23 mouse cellular contexts compared by ENCODE assay signal in the genomic region with DNA sequence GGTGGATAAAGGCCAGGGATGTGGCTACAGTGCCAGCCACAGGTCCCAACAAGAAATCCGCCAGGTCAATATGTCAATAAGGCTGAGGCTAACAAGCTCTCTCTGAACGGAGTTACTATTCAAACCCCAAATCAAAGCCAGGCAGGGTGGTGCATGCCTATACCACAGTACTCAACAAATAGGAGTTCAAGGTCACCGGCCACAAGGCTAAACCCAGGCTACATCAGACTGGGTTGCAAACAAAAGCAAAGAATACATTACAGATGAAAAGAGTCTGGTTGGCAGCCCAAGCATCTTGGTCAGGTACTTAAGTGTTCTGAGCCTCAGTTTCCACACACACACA. TPM values are rescaled to one million over a fixed set of nuclear protein-coding genes. Genes with fewer than 3 reads are reported as not detected.
DNase-seq lines count a peak whose midpoint lies in the region; ATAC-seq and TF ChIP-seq lines count a peak whose summit lies in the region.
"Had no signal": no experiment of that assay in that cellular context is flagged by ENCODE, and none has a peak within 500 bp of the region (broad histone marks: within the 10 kb centered on the region; RNA-seq: fewer than 3 reads in every experiment).

No protein-coding gene starts in this region.

- DNase-seq in kidney, postnatal 0 days (ENCODE audit: low spot score), result no peak
- no peak for DNase-seq in kidney, adult 11 months
- DNase-seq in c-Kit-positive CD71-positive TER-119-positive erythroid progenitor cells, embryonic 14.5 days (ENCODE audit: low spot score), result no peak
- DNase-seq in forebrain, postnatal 0 days, result no peak
- DNase-seq: cerebellum, adult 8-10 months; gastrocnemius, postnatal 14 days; heart, adult 2 months; heart, postnatal 4 days; layer of hippocampus, adult 9-11 months; lung, postnatal 4 days; right cerebral cortex, postnatal 14 days; spleen, adult 18-20 months; thymus, postnatal 14 days had no signal

- no peak overlapping the region for H3K4me3 ChIP-seq in kidney, postnatal 0 days (replicated peaks; ENCODE audit: low read depth, low read length)
- H3K4me3 ChIP-seq in brown adipose tissue, adult 24 weeks (ENCODE audit: insufficient read depth, low read depth, low read length), result no peak overlapping the region
- no peak overlapping the region for H3K4me3 ChIP-seq in liver, embryonic 15.5 days (replicated peaks)
- H3K4me3 ChIP-seq in forebrain, embryonic 12.5 days (replicated peaks), result no peak overlapping the region
- no peak overlapping the region for H3K4me3 ChIP-seq in forebrain, postnatal 0 days (ENCODE audit: low read depth, low read length)
- H3K4me3 ChIP-seq: forebrain, embryonic 13.5 days; heart, adult 2 months; heart, embryonic 15.5 days; hindbrain, embryonic 15.5 days; lung, embryonic 15.5 days; neural tube, embryonic 15.5 days had no signal

- no peak for TF ChIP-seq CTCF in kidney, postnatal 0 days (IDR thresholded peaks at IDR 0.05; ENCODE audit: low read depth)
- no peak for TF ChIP-seq CTCF in forebrain, postnatal 0 days (IDR thresholded peaks at IDR 0.05; ENCODE audit: low read depth)

- peak overlapping the region; percentile 72; the same call in 1 of the 2 replicates for H3K27ac ChIP-seq in kidney, postnatal 0 days
- peak overlapping the region; percentile 32; the same call in 1 of the 2 replicates for H3K27ac ChIP-seq in brown adipose tissue, adult 24 weeks (replicated peaks; ENCODE audit: low read depth, low read length)
- H3K27ac ChIP-seq in liver, embryonic 15.5 days (replicated peaks), result 0 out of 2 replicates have a peak overlapping the region, but pooled peaks have one; percentile 51
- H3K27ac ChIP-seq in forebrain, embryonic 12.5 days, result no peak overlapping the region
- no peak overlapping the region for H3K27ac ChIP-seq in forebrain, postnatal 0 days (ENCODE audit: low read depth, low read length)
- H3K27ac ChIP-seq: forebrain, embryonic 13.5 days; heart, adult 2 months; hindbrain, embryonic 15.5 days; neural tube, embryonic 15.5 days had no signal

- WGBS in kidney, postnatal 0 days, result 78% methylated on average over 3 of the region's 3 CpGs
- WGBS in liver, embryonic 15.5 days (ENCODE audit: insufficient replicate concordance), result 54% methylated on average over 3 of the region's 3 CpGs
- WGBS in forebrain, embryonic 12.5 days, result 58% methylated on average over 3 of the region's 3 CpGs
- 72% methylated on average over 3 of the region's 3 CpGs for WGBS in forebrain, postnatal 0 days

- H3K4me1 ChIP-seq in kidney, postnatal 0 days (replicated peaks; ENCODE audit: insufficient read depth, low read length), result peaks cover 16% of the 10 kb centered on the region; the same call in 1 of the 2 replicates
- H3K4me1 ChIP-seq in brown adipose tissue, adult 24 weeks (ENCODE audit: control insufficient read depth, insufficient read depth, insufficient read length, low read length), result peaks cover 41% of the 10 kb centered on the region
- peaks cover 39% of the 10 kb centered on the region for H3K4me1 ChIP-seq in liver, embryonic 15.5 days (replicated peaks)
- peaks cover 17% of the 10 kb centered on the region for H3K4me1 ChIP-seq in forebrain, embryonic 12.5 days
- no peaks in the 10 kb centered on the region for H3K4me1 ChIP-seq in forebrain, postnatal 0 days (ENCODE audit: insufficient read depth)

- H3K9me3 ChIP-seq in kidney, postnatal 0 days (replicated peaks; ENCODE audit: low read length), result no peaks in the 10 kb centered on the region
- no peaks in the 10 kb centered on the region for H3K9me3 ChIP-seq in liver, embryonic 15.5 days (replicated peaks)
- no peaks in the 10 kb centered on the region for H3K9me3 ChIP-seq in forebrain, embryonic 12.5 days
- no peaks in the 10 kb centered on the region for H3K9me3 ChIP-seq in forebrain, postnatal 0 days (ENCODE audit: low read length)
- H3K9me3 ChIP-seq: forebrain, embryonic 13.5 days; heart, embryonic 15.5 days; hindbrain, embryonic 15.5 days; lung, embryonic 15.5 days; neural tube, embryonic 15.5 days had no signal

- ATAC-seq in kidney, postnatal 0 days (replicated peaks; ENCODE audit: low FRiP score, low read depth), result no peak
- no peak; the same call in 1 of the 2 replicates for ATAC-seq in liver, embryonic 15.5 days (ENCODE audit: insufficient read depth)
- ATAC-seq in forebrain, embryonic 12.5 days (ENCODE audit: low FRiP score), result no peak
- ATAC-seq in forebrain, postnatal 0 days, result no peak
- ATAC-seq: forebrain, embryonic 13.5 days; midbrain, embryonic 16.5 days had no signal

- no peaks in the 10 kb centered on the region for H3K27me3 ChIP-seq in kidney, postnatal 0 days (ENCODE audit: insufficient read depth, low read length)
- no peaks in the 10 kb centered on the region for H3K27me3 ChIP-seq in liver, embryonic 15.5 days
- no peaks in the 10 kb centered on the region for H3K27me3 ChIP-seq in forebrain, embryonic 12.5 days
- H3K27me3 ChIP-seq in forebrain, postnatal 0 days (ENCODE audit: insufficient read depth, low read length), result no peaks in the 10 kb centered on the region
- H3K27me3 ChIP-seq: forebrain, embryonic 13.5 days; heart, embryonic 15.5 days; hindbrain, embryonic 15.5 days; lung, embryonic 15.5 days; neural tube, embryonic 15.5 days had no signal

- no peak overlapping the region for H3K9ac ChIP-seq in kidney, postnatal 0 days (ENCODE audit: low read depth, low read length)
- H3K9ac ChIP-seq in liver, embryonic 15.5 days, result no peak overlapping the region
- no peak overlapping the region for H3K9ac ChIP-seq in forebrain, embryonic 12.5 days
- H3K9ac ChIP-seq in forebrain, postnatal 0 days, result no peak overlapping the region
- H3K9ac ChIP-seq: forebrain, embryonic 13.5 days; heart, embryonic 15.5 days; hindbrain, embryonic 15.5 days; lung, embryonic 15.5 days; neural tube, embryonic 15.5 days had no signal

- no peak overlapping the region for H3K4me2 ChIP-seq in kidney, postnatal 0 days (ENCODE audit: low read length)
- H3K4me2 ChIP-seq in liver, embryonic 15.5 days, result no peak overlapping the region; the same call in 1 of the 2 replicates
- no peak overlapping the region for H3K4me2 ChIP-seq in forebrain, embryonic 12.5 days
- H3K4me2 ChIP-seq in forebrain, postnatal 0 days (ENCODE audit: low read depth), result no peak overlapping the region
- H3K4me2 ChIP-seq: forebrain, embryonic 13.5 days; heart, embryonic 15.5 days; hindbrain, embryonic 15.5 days; lung, embryonic 15.5 days; neural tube, embryonic 15.5 days had no signal

- H3K36me3 ChIP-seq in kidney, postnatal 0 days (ENCODE audit: insufficient read depth, low read length), result no peaks in the 10 kb centered on the region
- H3K36me3 ChIP-seq in liver, embryonic 15.5 days (replicated peaks), result no peaks in the 10 kb centered on the region
- no peaks in the 10 kb centered on the region for H3K36me3 ChIP-seq in forebrain, embryonic 12.5 days (replicated peaks)
- no peaks in the 10 kb centered on the region for H3K36me3 ChIP-seq in forebrain, postnatal 0 days (ENCODE audit: insufficient read depth)
- H3K36me3 ChIP-seq: G1E; heart, embryonic 15.5 days; hindbrain, embryonic 15.5 days; lung, embryonic 15.5 days; neural tube, embryonic 15.5 days had no signal

RNA-seq across cellular contexts. Expression of a gene that starts 25.9 kb away (rescaled TPM):
- polyA plus RNA-seq in kidney, postnatal 0 days (2015; fragmentation: Nextera tagmentation; extraction: Ambion mirVana), result 6.2 TPM in 2 replicates
- 3.3 and 4.5 TPM in 2 replicates for polyA plus RNA-seq in brown adipose tissue, adult 24 weeks (2012; ENCODE audit: insufficient read depth, insufficient read length, missing spikeins)
- polyA plus RNA-seq in liver, embryonic 15.5 days (2015; fragmentation: Nextera tagmentation; extraction: Ambion mirVana), result 1.1 TPM in 2 replicates
- polyA plus RNA-seq in forebrain, embryonic 12.5 days (2016; fragmentation: Nextera tagmentation; extraction: Ambion mirVana), result 45.5 and 52.2 TPM in 2 replicates
- total RNA-seq in forebrain, postnatal 0 days (2014; rRNA removed), result 43.9 and 53.0 TPM in 2 replicates
- polyA plus RNA-seq in forebrain, postnatal 0 days (2015; fragmentation: Nextera tagmentation; extraction: Ambion mirVana), result 9.9 and 16.4 TPM in 2 replicates

Comparison
In these comparisons a context has a peak if more than half of its experiments do, and no peak if none do; other contexts are left out.
1. H3K27ac ChIP-seq: peak in kidney, postnatal 0 days (single experiment), brown adipose tissue, adult 24 weeks (single experiment) and liver, embryonic 15.5 days (single experiment); none in forebrain, embryonic 12.5 days (single experiment) and forebrain, postnatal 0 days (single experiment).